Comparison of ENCODE assay signal across 8 mouse cellular contexts in the genomic region with DNA sequence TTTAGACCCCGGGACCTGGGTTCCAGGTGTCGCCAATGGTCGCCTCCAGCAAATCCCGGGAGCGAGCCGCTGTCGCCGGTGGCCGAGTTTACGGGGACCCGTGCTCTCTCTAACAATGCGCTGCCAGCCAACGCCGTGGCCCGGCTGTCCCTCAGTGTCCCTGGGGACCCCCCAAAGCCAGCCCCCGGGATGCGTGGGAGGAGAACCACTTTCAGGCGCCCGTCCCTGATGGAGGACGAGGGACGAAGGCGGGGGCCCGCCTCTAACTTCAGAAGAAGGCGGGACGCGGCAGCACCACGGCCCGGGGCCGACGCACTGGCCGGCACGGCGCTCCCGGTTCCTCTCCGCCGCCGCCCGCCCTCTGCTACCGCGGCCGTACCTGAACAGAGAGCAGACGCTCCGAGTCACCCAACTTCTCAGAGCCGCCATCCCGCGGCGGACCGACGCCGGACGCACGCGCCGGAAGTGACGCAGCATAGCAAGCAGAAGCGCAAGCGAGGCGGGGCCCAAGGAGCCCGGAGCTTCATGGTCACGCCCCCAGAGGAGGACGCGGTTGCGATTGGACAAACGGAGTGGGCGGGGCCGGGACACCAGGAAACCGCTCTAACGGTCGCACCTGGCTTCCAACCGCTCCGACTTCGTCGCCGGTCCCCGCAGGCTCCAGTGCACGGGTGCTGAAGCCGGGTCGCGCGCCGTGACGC. TPM values are rescaled to one million over a fixed set of nuclear protein-coding genes. Genes with fewer than 3 reads are reported as not detected.
DNase-seq lines count a peak whose midpoint lies in the region; ATAC-seq lines count a peak whose summit lies in the region.

A gene (minus strand): TSS at position 485 of the 701 bp plus-strand sequence.

- peak; percentile 99 for ATAC-seq in forebrain, embryonic 14.5 days
- peak; percentile 98 for ATAC-seq in neural tube, embryonic 15.5 days (ENCODE audit: low FRiP score)

- H3K36me3 ChIP-seq in forebrain, embryonic 14.5 days (ENCODE audit: control insufficient read depth, insufficient read depth, low read length), result peaks cover 29% of the 10 kb centered on the region
- H3K36me3 ChIP-seq in neural tube, embryonic 15.5 days, result peaks cover 20% of the 10 kb centered on the region

- WGBS in forebrain, embryonic 14.5 days, result under 1% methylated on average over 72 of the region's 82 CpGs
- WGBS in neural tube, embryonic 15.5 days, result under 1% methylated on average over 82 of the region's 82 CpGs

- peaks cover 10% of the 10 kb centered on the region for H3K4me1 ChIP-seq in forebrain, embryonic 14.5 days (ENCODE audit: control insufficient read depth, insufficient read depth, low read length)
- H3K4me1 ChIP-seq in neural tube, embryonic 15.5 days, result peaks cover 27% of the 10 kb centered on the region

- intact Hi-C loops in heart, postnatal 14 days (cut with DNase I), result no loop called here

- peak within 1 kb of the TSS; percentile 65 for H3K27ac ChIP-seq in forebrain, embryonic 14.5 days (ENCODE audit: low read depth, low read length)
- peak within 1 kb of the TSS; percentile 79 for H3K27ac ChIP-seq in neural tube, embryonic 15.5 days (replicated peaks)

- peak within 1 kb of the TSS; percentile 93 for H3K4me2 ChIP-seq in forebrain, embryonic 14.5 days (ENCODE audit: low read length)
- H3K4me2 ChIP-seq in neural tube, embryonic 15.5 days, result peak within 1 kb of the TSS; percentile 94

- H3K9ac ChIP-seq in forebrain, embryonic 14.5 days (ENCODE audit: low read length), result peak within 1 kb of the TSS; percentile 79
- peak within 1 kb of the TSS; percentile 81 for H3K9ac ChIP-seq in neural tube, embryonic 15.5 days (replicated peaks)

- DNase-seq in ES-CJ7 (ENCODE audit: low read depth, low spot score), result peak; percentile 98
- DNase-seq in cerebellum, adult 11 months, result peak; percentile 97
- peak; percentile 100 for DNase-seq in forebrain, embryonic 14.5 days (ENCODE audit: low spot score)
- DNase-seq in heart, postnatal 14 days, result peak; percentile 98
- DNase-seq in layer of hippocampus, adult 11-12 months (ENCODE audit: low spot score), result peak; percentile 98
- DNase-seq in lung, adult 18-20 months, result peak; percentile 98 to 99
- DNase-seq in testis, postnatal 14 days (ENCODE audit: low spot score), result peak; percentile 99

- H3K4me3 ChIP-seq in forebrain, embryonic 14.5 days (ENCODE audit: low read depth, low read length), result peak within 1 kb of the TSS; percentile 90
- H3K4me3 ChIP-seq in neural tube, embryonic 15.5 days (replicated peaks), result peak within 1 kb of the TSS; percentile 98

- H3K27me3 ChIP-seq in forebrain, embryonic 14.5 days (replicated peaks; ENCODE audit: control insufficient read depth, insufficient read depth, low read length), result no peaks in the 10 kb centered on the region
- no peaks in the 10 kb centered on the region for H3K27me3 ChIP-seq in neural tube, embryonic 15.5 days (replicated peaks)

- H3K9me3 ChIP-seq in forebrain, embryonic 14.5 days (replicated peaks; ENCODE audit: control insufficient read depth, low read length), result no peaks in the 10 kb centered on the region
- H3K9me3 ChIP-seq in neural tube, embryonic 15.5 days (replicated peaks), result no peaks in the 10 kb centered on the region

RNA-seq across cellular contexts. Expression of the gene that starts here (rescaled TPM):
- 133 and 137 TPM in 2 replicates for polyA plus RNA-seq in forebrain, embryonic 14.5 days (2014; fragmentation: Nextera tagmentation; extraction: Ambion mirVana)
- 10 to 100 TPM; 64.9 to 67.0 TPM for total RNA-seq in heart, postnatal 14 days (2021)
- polyA plus RNA-seq in neural tube, embryonic 15.5 days (2015; fragmentation: Nextera tagmentation; extraction: Ambion mirVana), result 104 and 108 TPM in 2 replicates

Comparison
In these comparisons a context has a peak if more than half of its experiments do, and no peak if none do; other contexts are left out.
1. Peak in every context shown above with its lines: DNase-seq, ATAC-seq, H3K4me3 ChIP-seq and H3K27ac ChIP-seq.